Mouse (Mus musculus) neural tube, embryonic 11.5 days (tissue): ENCODE data around the gene Ifi27l2a. TPM values are rescaled to one million over a fixed set of nuclear protein-coding genes. Genes with fewer than 3 reads are reported as not detected.

Experiments
- ATAC-seq: fragments of 200-750 bp; cut with Nextera tagmentation; 2 replicates; pipeline ENCODE4 v1.8.0; 2017; ENCODE audit warnings: moderate number of reproducible peaks, mild to moderate bottlenecking, moderate TSS enrichment, moderate library complexity; ENCODE audit not compliant: insufficient read depth, low FRiP score, low TSS enrichment
- DNase-seq: peaks from one replicate; pipeline ENCODE4 v3.0.0-alpha.2; 2015; ENCODE audit warnings: low spot score
- H3K27ac ChIP-seq: fragments of 300-500 bp; sonication (generic); 2 replicates; pipeline ENCODE4 v1.5.1; 2014; ENCODE audit warnings: low read depth, mild to moderate bottlenecking, low read length
- H3K27me3 ChIP-seq: fragments of 300-500 bp; sonication (generic); 2 replicates; pipeline ENCODE4 v1.6.1; 2014; ENCODE audit warnings: mild to moderate bottlenecking, low read length, mixed read lengths; ENCODE audit not compliant: control insufficient read depth, insufficient read depth
- H3K36me3 ChIP-seq: fragments of 300-500 bp; sonication (generic); 2 replicates; pipeline ENCODE4 v1.6.1; 2014; ENCODE audit warnings: mild to moderate bottlenecking, low read length, moderate library complexity, mixed read lengths; ENCODE audit not compliant: control insufficient read depth, insufficient read depth
- H3K4me1 ChIP-seq: fragments of 300-500 bp; sonication (generic); 2 replicates; pipeline ENCODE4 v1.6.1; 2014; ENCODE audit warnings: low read length, mixed read lengths; ENCODE audit not compliant: control insufficient read depth, insufficient read depth
- H3K4me2 ChIP-seq: fragments of 300-500 bp; sonication (generic); 2 replicates; pipeline ENCODE4 v1.6.1; 2014; ENCODE audit warnings: low read depth, mild to moderate bottlenecking, moderate library complexity
- H3K4me3 ChIP-seq: fragments of 300-500 bp; sonication (generic); 2 replicates; pipeline ENCODE4 v1.5.1; 2014; ENCODE audit warnings: low read depth, low read length
- H3K9ac ChIP-seq: fragments of 300-500 bp; sonication (generic); 2 replicates; pipeline ENCODE4 v1.6.1; 2014; ENCODE audit warnings: mild to moderate bottlenecking, low read length
- H3K9me3 ChIP-seq: fragments of 300-500 bp; sonication (generic); 2 replicates; pipeline ENCODE4 v1.6.1; 2016; ENCODE audit warnings: low read length; ENCODE audit not compliant: control insufficient read depth
- WGBS: fragments of 180-500 bp; shearing (Covaris S2); extraction: QIAGEN DNeasy Blood & Tissue Kit; methylation state at CpG from one replicate; pipeline ENCODE4 v1.1.7; 2014; 5-methylcytosine and 5-hydroxymethylcytosine counted together
- polyA plus RNA-seq: library from polyadenylated mRNA; unstranded; fragments of >200 nt; fragmentation: Nextera tagmentation; extraction: Ambion mirVana; gene quantifications from 2 replicates; pipeline ENCODE4 v1.2.1, GENCODE M21; 2014

Gene Ifi27l2a
- polyA plus RNA-seq, 1 experiment from 2014 or later, result 1.4 TPM

DNA sequence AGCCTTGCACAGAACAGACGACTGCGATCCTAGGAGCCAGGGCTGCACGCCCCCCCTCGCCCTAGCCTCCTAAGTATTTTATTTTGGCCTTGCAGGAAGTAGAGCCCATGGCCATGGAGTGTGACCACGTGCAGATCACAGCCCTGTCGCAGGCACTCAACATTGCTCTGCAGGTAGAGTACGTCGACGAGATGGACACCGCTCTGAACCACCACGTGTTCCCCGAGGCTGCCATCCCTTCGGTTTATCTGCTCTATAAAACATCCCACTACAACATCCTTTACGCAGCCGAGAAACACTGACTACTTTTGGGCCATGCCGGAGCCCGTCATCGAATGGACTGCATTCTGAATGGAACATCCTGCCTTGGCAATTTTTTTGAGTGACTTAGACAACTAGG, 39.3 kb downstream of the Ifi27l2a start:
- ATAC-seq (no peak), DNase-seq (no peak)
- H3K9ac ChIP-seq, result no peak overlapping the region
- peaks cover 4% of the 10 kb centered on the region; the same call in 1 of the 2 replicates for H3K36me3 ChIP-seq
- no peaks in the 10 kb centered on the region for H3K27me3 ChIP-seq
- no peaks in the 10 kb centered on the region for H3K9me3 ChIP-seq
- no peaks in the 10 kb centered on the region for H3K4me1 ChIP-seq
- no peak overlapping the region for H3K4me3 ChIP-seq
- WGBS, result 86% methylated on average over 18 of the region's 18 CpGs
- no peak overlapping the region for H3K27ac ChIP-seq
- no peak overlapping the region for H3K4me2 ChIP-seq

DNA sequence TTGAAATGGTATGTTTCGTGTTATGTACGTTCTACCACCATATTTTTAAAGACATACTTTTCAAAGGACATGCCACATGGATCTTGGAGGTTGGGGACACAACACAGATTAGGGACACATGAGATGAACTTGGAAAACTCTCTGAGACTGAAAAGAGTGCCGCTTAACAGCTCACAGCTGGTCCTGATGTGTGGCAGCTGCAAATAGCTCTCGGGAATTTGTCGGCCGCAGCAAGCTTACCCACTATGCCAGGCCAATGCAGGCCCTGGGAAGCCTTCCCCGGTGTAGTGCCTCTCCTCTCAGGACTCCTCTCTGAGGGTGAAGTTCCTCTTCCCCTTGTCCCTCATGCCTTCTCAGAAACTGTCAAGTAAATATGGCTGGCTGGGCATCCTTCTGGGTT, 46.7 kb downstream of the Ifi27l2a start:
- H3K4me2 ChIP-seq, result no peak overlapping the region
- DNase-seq (no peak), ATAC-seq (no peak)
- no peak overlapping the region for H3K27ac ChIP-seq
- H3K9me3 ChIP-seq, result no peaks in the 10 kb centered on the region
- H3K36me3 ChIP-seq, result no peaks in the 10 kb centered on the region
- no peak overlapping the region for H3K9ac ChIP-seq
- no peak overlapping the region for H3K4me3 ChIP-seq
- 87% methylated on average over 7 of the region's 7 CpGs for WGBS
- H3K27me3 ChIP-seq, result no peaks in the 10 kb centered on the region
- no peaks in the 10 kb centered on the region for H3K4me1 ChIP-seq

DNA sequence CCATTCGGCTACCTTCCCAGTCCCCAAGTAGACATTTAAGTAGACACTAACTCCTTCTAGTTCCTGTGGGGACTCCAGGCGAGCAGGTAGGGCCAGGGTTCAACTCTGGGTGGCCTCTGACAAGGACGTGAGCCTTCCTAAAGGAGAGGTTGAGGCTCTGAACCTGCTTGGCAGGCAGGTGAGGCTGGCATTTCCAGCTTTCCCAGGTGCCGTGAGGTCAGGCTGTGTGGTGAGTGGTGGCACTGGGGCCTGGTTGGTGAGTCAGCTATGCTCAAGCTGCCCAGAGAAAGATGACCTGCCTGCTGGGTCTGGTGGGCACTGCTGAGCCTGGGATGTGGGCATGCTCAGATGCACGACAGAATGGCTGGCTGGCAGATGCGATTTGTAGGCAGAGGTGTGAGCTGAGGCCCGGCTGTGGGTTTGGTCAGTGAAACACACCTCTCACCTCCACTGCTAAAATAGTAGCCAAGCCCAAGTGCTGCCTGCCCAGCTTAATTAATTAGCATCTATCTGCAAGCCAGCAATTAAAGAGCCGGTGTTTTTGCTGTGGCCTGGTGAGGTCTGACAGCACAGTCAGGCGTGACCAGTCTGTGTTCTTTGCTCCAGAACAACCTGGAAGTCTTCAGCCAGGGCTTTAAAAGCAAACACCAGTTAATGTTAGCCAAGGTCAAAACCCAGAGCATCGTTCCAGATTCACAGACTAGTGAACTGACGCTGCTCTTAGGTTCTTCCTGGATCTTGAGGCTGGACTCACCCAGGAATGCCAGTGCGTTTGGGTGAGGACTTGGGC, 47.8 kb downstream of the Ifi27l2a start:
- Histone ChIP-seq H3K4me3 (no peak overlapping the region), H3K4me1 (no peaks in the 10 kb centered on the region), H3K9ac (no peak overlapping the region), H3K27ac (no peak overlapping the region), H3K36me3 (no peaks in the 10 kb centered on the region), H3K9me3 (no peaks in the 10 kb centered on the region), H3K4me2 (no peak overlapping the region), H3K27me3 (no peaks in the 10 kb centered on the region)
- ATAC-seq (no peak), DNase-seq (no peak)
- WGBS, result 79% methylated on average over 12 of the region's 12 CpGs

DNA sequence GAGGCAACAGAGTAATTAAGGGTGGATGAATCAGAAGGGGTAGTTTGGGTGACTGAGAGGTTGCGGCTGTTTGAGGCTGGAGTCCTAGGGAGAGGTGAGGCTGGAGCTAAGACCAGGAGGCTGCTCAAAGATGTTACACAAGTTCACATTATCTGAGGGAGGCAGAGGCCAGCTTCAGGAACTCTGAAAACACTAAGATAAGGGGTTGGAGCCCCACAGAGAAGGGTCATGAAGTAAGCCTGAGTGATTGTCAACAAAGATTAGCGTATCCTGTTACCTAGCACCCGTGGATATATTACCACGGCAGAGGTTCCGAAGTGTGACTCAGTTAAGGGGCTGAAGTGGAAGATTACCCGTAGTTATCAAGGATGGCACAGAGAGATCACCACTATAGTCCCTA, 50.0 kb downstream of the Ifi27l2a start:
- H3K4me3 ChIP-seq, result no peak overlapping the region
- no peak overlapping the region for H3K9ac ChIP-seq
- ATAC-seq (no peak), DNase-seq (no peak)
- 66% methylated on average over 6 of the region's 6 CpGs for WGBS
- H3K27me3 ChIP-seq, result no peaks in the 10 kb centered on the region
- H3K36me3 ChIP-seq, result no peaks in the 10 kb centered on the region
- no peak overlapping the region for H3K27ac ChIP-seq
- no peaks in the 10 kb centered on the region for H3K9me3 ChIP-seq
- H3K4me1 ChIP-seq, result peaks cover 4% of the 10 kb centered on the region; the same call in 1 of the 2 replicates
- no peak overlapping the region for H3K4me2 ChIP-seq

Other genes with a start within 250 kb of the Ifi27l2a start
- 1.9 and 2.0 TPM in 2 replicates for gene Prima1, start 201.5 kb downstream of the Ifi27l2a start, polyA plus RNA-seq
- gene Fam181a, start 132.7 kb downstream of the Ifi27l2a start, polyA plus RNA-seq, result 23.7 and 24.2 TPM in 2 replicates
- 2.9 and 3.4 TPM in 2 replicates for gene Asb2, start 87.7 kb downstream of the Ifi27l2a start, polyA plus RNA-seq
- 19.2 and 20.3 TPM in 2 replicates for gene Otub2, start 55.0 kb downstream of the Ifi27l2a start, polyA plus RNA-seq
- gene 9330161L09Rik, start 35.9 kb downstream of the Ifi27l2a start, polyA plus RNA-seq, result 1.2 and 1.3 TPM in 2 replicates
- gene Ddx24, start 17.9 kb downstream of the Ifi27l2a start, polyA plus RNA-seq, result 111 and 118 TPM in 2 replicates
- gene Ifi27, start 9.5 kb downstream of the Ifi27l2a start, polyA plus RNA-seq, result 1.8 and 2.0 TPM in 2 replicates
- gene Ifi27l2b, start 13.5 kb upstream of the Ifi27l2a start, polyA plus RNA-seq, result not detected in 2 replicates
- gene Ppp4r4, start 88.6 kb upstream of the Ifi27l2a start, polyA plus RNA-seq, result 2.6 and 2.7 TPM in 2 replicates
- 0.08 TPM in 1 of 2 replicates, not detected in the other for gene Serpina10, start 187.8 kb upstream of the Ifi27l2a start, polyA plus RNA-seq
- 0.33 and 0.84 TPM in 2 replicates for gene Serpina6, start 213.5 kb upstream of the Ifi27l2a start, polyA plus RNA-seq
- not detected in 2 replicates for gene Serpina16, start 232.5 kb upstream of the Ifi27l2a start, polyA plus RNA-seq